ENCODE assay signal across 8 mouse cellular contexts in genomic region chr8:57488312-57488765, GRCm38 (mm10). TPM values are rescaled to one million over a fixed set of nuclear protein-coding genes. Genes with fewer than 3 reads are reported as not detected.
DNase-seq lines count a peak whose midpoint lies in the region; ATAC-seq lines count a peak whose summit lies in the region.

No protein-coding gene starts in this region.

- peak overlapping the region; percentile 63 for H3K9ac ChIP-seq in embryonic facial prominence, embryonic 15.5 days
- H3K9ac ChIP-seq in heart, embryonic 12.5 days, result peak overlapping the region; percentile 78
- peak overlapping the region; percentile 79 for H3K9ac ChIP-seq in kidney, embryonic 16.5 days (replicated peaks; ENCODE audit: low read length)
- peak overlapping the region; percentile 74 for H3K9ac ChIP-seq in liver, embryonic 15.5 days
- peak overlapping the region; percentile 56 for H3K9ac ChIP-seq in neural tube, embryonic 11.5 days (ENCODE audit: low read length)

- no peaks in the 10 kb centered on the region for H3K27me3 ChIP-seq in embryonic facial prominence, embryonic 15.5 days
- H3K27me3 ChIP-seq in heart, embryonic 12.5 days (replicated peaks), result no peaks in the 10 kb centered on the region
- H3K27me3 ChIP-seq in kidney, embryonic 16.5 days (ENCODE audit: insufficient read depth, low read length), result no peaks in the 10 kb centered on the region
- H3K27me3 ChIP-seq in liver, embryonic 15.5 days, result no peaks in the 10 kb centered on the region
- no peaks in the 10 kb centered on the region for H3K27me3 ChIP-seq in neural tube, embryonic 11.5 days (ENCODE audit: control insufficient read depth, insufficient read depth, low read length)

- H3K27ac ChIP-seq in embryonic facial prominence, embryonic 15.5 days (replicated peaks), result peak overlapping the region; percentile 96
- H3K27ac ChIP-seq in heart, embryonic 12.5 days (ENCODE audit: poor library complexity, severe bottlenecking), result peak overlapping the region; percentile 97
- peak overlapping the region; percentile 93 for H3K27ac ChIP-seq in kidney, embryonic 16.5 days (ENCODE audit: low read length)
- peak overlapping the region; percentile 96 for H3K27ac ChIP-seq in liver, embryonic 15.5 days (replicated peaks)
- H3K27ac ChIP-seq in neural tube, embryonic 11.5 days (ENCODE audit: low read depth, low read length), result peak overlapping the region; percentile 96; the same call in 1 of the 2 replicates

- no peaks in the 10 kb centered on the region for H3K9me3 ChIP-seq in embryonic facial prominence, embryonic 15.5 days (replicated peaks)
- H3K9me3 ChIP-seq in heart, embryonic 12.5 days (replicated peaks), result no peaks in the 10 kb centered on the region
- no peaks in the 10 kb centered on the region for H3K9me3 ChIP-seq in kidney, embryonic 16.5 days (ENCODE audit: low read length)
- H3K9me3 ChIP-seq in liver, embryonic 15.5 days (replicated peaks), result no peaks in the 10 kb centered on the region
- no peaks in the 10 kb centered on the region for H3K9me3 ChIP-seq in neural tube, embryonic 11.5 days (ENCODE audit: control insufficient read depth, low read length)

- H3K4me3 ChIP-seq in embryonic facial prominence, embryonic 15.5 days (replicated peaks), result peak overlapping the region; percentile 91
- peak overlapping the region; percentile 87 for H3K4me3 ChIP-seq in heart, embryonic 12.5 days
- peak overlapping the region; percentile 91 for H3K4me3 ChIP-seq in kidney, embryonic 16.5 days (ENCODE audit: low read length)
- peak overlapping the region; percentile 97 for H3K4me3 ChIP-seq in liver, embryonic 15.5 days (replicated peaks)
- H3K4me3 ChIP-seq in neural tube, embryonic 11.5 days (ENCODE audit: low read depth, low read length), result peak overlapping the region; percentile 81

- under 1% methylated on average over 25 of the region's 25 CpGs for WGBS in embryonic facial prominence, embryonic 15.5 days
- WGBS in heart, embryonic 12.5 days, result under 1% methylated on average over 25 of the region's 25 CpGs
- WGBS in kidney, embryonic 16.5 days, result under 1% methylated on average over 25 of the region's 25 CpGs
- under 1% methylated on average over 25 of the region's 25 CpGs for WGBS in liver, embryonic 15.5 days (ENCODE audit: insufficient replicate concordance)
- WGBS in neural tube, embryonic 11.5 days, result under 1% methylated on average over 25 of the region's 25 CpGs

- H3K36me3 ChIP-seq in embryonic facial prominence, embryonic 15.5 days, result no peaks in the 10 kb centered on the region
- peaks cover 7% of the 10 kb centered on the region for H3K36me3 ChIP-seq in heart, embryonic 12.5 days
- H3K36me3 ChIP-seq in kidney, embryonic 16.5 days (ENCODE audit: insufficient read depth, low read length), result peaks cover 3% of the 10 kb centered on the region; the same call in 1 of the 2 replicates
- H3K36me3 ChIP-seq in liver, embryonic 15.5 days (replicated peaks), result no peaks in the 10 kb centered on the region
- H3K36me3 ChIP-seq in neural tube, embryonic 11.5 days (ENCODE audit: control insufficient read depth, insufficient read depth, low read length), result 0 out of 2 replicates have a peak, but pooled peaks cover 3% of the 10 kb centered on the region

- H3K4me2 ChIP-seq in embryonic facial prominence, embryonic 15.5 days (replicated peaks), result peak overlapping the region; percentile 82
- peak overlapping the region; percentile 69 for H3K4me2 ChIP-seq in heart, embryonic 12.5 days
- peak overlapping the region; percentile 89 for H3K4me2 ChIP-seq in kidney, embryonic 16.5 days (replicated peaks; ENCODE audit: low read depth, low read length)
- H3K4me2 ChIP-seq in liver, embryonic 15.5 days, result peak overlapping the region; percentile 97
- peak overlapping the region; percentile 78 for H3K4me2 ChIP-seq in neural tube, embryonic 11.5 days (ENCODE audit: low read depth)

- peak; percentile 90 for DNase-seq in CD4-positive, CD25-positive, alpha-beta regulatory T cell, adult 2 months (ENCODE audit: low read depth, low spot score)
- DNase-seq in adrenal gland, postnatal 36 days, result peak; percentile 73 to 81
- peak; percentile 72 for DNase-seq in neural tube, embryonic 11.5 days (ENCODE audit: low spot score)
- DNase-seq in testis, postnatal 10 days (ENCODE audit: low spot score), result peak; percentile 58

- peak; percentile 67; the same call in 1 of the 2 replicates for ATAC-seq in embryonic facial prominence, embryonic 15.5 days (ENCODE audit: insufficient number of reproducible peaks, low FRiP score, low TSS enrichment, low read depth)
- ATAC-seq in heart, embryonic 12.5 days (ENCODE audit: insufficient number of reproducible peaks, low FRiP score), result peak; percentile 73
- peak; percentile 44 for ATAC-seq in kidney, embryonic 16.5 days (ENCODE audit: low FRiP score, low TSS enrichment)
- ATAC-seq in liver, embryonic 15.5 days (ENCODE audit: insufficient read depth), result peak; percentile 32
- peak; percentile 39 for ATAC-seq in neural tube, embryonic 11.5 days (ENCODE audit: insufficient read depth, low FRiP score, low TSS enrichment)

- peaks cover 6% of the 10 kb centered on the region for H3K4me1 ChIP-seq in embryonic facial prominence, embryonic 15.5 days
- H3K4me1 ChIP-seq in heart, embryonic 12.5 days (replicated peaks), result peaks cover 5% of the 10 kb centered on the region
- peaks cover 10% of the 10 kb centered on the region for H3K4me1 ChIP-seq in kidney, embryonic 16.5 days (ENCODE audit: insufficient read depth, low read length)
- peaks cover 31% of the 10 kb centered on the region for H3K4me1 ChIP-seq in liver, embryonic 15.5 days (replicated peaks)
- peaks cover 4% of the 10 kb centered on the region for H3K4me1 ChIP-seq in neural tube, embryonic 11.5 days (ENCODE audit: control insufficient read depth, insufficient read depth, low read length)

RNA-seq across cellular contexts. Expression of gene Sap30, which starts 0.7 kb away (rescaled TPM):
- total RNA-seq in adrenal gland, postnatal 36 days (2021), result 10 to 100 TPM; 11.2 to 12.4 TPM
- polyA plus RNA-seq in embryonic facial prominence, embryonic 15.5 days (2015; fragmentation: Nextera tagmentation; extraction: Ambion mirVana), result 31.4 and 36.0 TPM in 2 replicates
- 61.0 and 66.5 TPM in 2 replicates for polyA plus RNA-seq in heart, embryonic 12.5 days (2016; fragmentation: Nextera tagmentation; extraction: Ambion mirVana)
- 29.0 and 32.5 TPM in 2 replicates for polyA plus RNA-seq in kidney, embryonic 16.5 days (2015; fragmentation: Nextera tagmentation; extraction: Ambion mirVana)
- polyA plus RNA-seq in liver, embryonic 15.5 days (2015; fragmentation: Nextera tagmentation; extraction: Ambion mirVana), result 13.6 and 13.9 TPM in 2 replicates
- polyA plus RNA-seq in neural tube, embryonic 11.5 days (2014; fragmentation: Nextera tagmentation; extraction: Ambion mirVana), result 99.4 and 103 TPM in 2 replicates

RNA-seq across cellular contexts. Expression of gene Hmgb2, which starts 23.4 kb away (rescaled TPM):
- 10 to 100 TPM; 15.0 to 24.7 TPM for total RNA-seq in adrenal gland, postnatal 36 days (2021)
- polyA plus RNA-seq in embryonic facial prominence, embryonic 15.5 days (2015; fragmentation: Nextera tagmentation; extraction: Ambion mirVana), result 277 and 280 TPM in 2 replicates
- polyA plus RNA-seq in heart, embryonic 12.5 days (2016; fragmentation: Nextera tagmentation; extraction: Ambion mirVana), result 346 and 354 TPM in 2 replicates
- polyA plus RNA-seq in kidney, embryonic 16.5 days (2015; fragmentation: Nextera tagmentation; extraction: Ambion mirVana), result 309 and 369 TPM in 2 replicates
- 204 and 283 TPM in 2 replicates for polyA plus RNA-seq in liver, embryonic 15.5 days (2015; fragmentation: Nextera tagmentation; extraction: Ambion mirVana)
- 388 and 468 TPM in 2 replicates for polyA plus RNA-seq in neural tube, embryonic 11.5 days (2014; fragmentation: Nextera tagmentation; extraction: Ambion mirVana)

RNA-seq across cellular contexts. Expression of gene Scrg1, which starts 32.6 kb away (rescaled TPM):
- total RNA-seq in adrenal gland, postnatal 36 days (2021), result under 1 TPM in 1 of 2 experiments, not detected in 1; 0.46 TPM
- polyA plus RNA-seq in embryonic facial prominence, embryonic 15.5 days (2015; fragmentation: Nextera tagmentation; extraction: Ambion mirVana), result 5.3 and 8.4 TPM in 2 replicates
- polyA plus RNA-seq in heart, embryonic 12.5 days (2016; fragmentation: Nextera tagmentation; extraction: Ambion mirVana), result 0.58 and 1.6 TPM in 2 replicates
- polyA plus RNA-seq in kidney, embryonic 16.5 days (2015; fragmentation: Nextera tagmentation; extraction: Ambion mirVana), result not detected in 2 replicates
- polyA plus RNA-seq in liver, embryonic 15.5 days (2015; fragmentation: Nextera tagmentation; extraction: Ambion mirVana), result 0.35 TPM in 1 of 2 replicates, not detected in the other
- 1.5 and 1.9 TPM in 2 replicates for polyA plus RNA-seq in neural tube, embryonic 11.5 days (2014; fragmentation: Nextera tagmentation; extraction: Ambion mirVana)

Comparison
In these comparisons a context has a peak if more than half of its experiments do, and no peak if none do; other contexts are left out.
1. Peak in every context shown above with its lines: DNase-seq, ATAC-seq, H3K4me3 ChIP-seq and H3K27ac ChIP-seq.